Mouse (Mus musculus): ENCODE measurements at regions not wholly inside any gene's neighbourhood (a gene's known extent, or its start where the extent isn't known, plus 50 kb on each side); places are given as distances from the start of the nearest gene placed in this dataset.

- peak overlapping the region; percentile 60 for H3K27ac ChIP-seq (replicated peaks)
- no peaks in the 10 kb centered on the region for H3K36me3 ChIP-seq
- H3K4me3 ChIP-seq = no peak overlapping the region
- H3K4me1 ChIP-seq = peaks cover 35% of the 10 kb centered on the region
- no peaks in the 10 kb centered on the region for H3K27me3 ChIP-seq (ENCODE audit: low read depth, poor library complexity, severe bottlenecking)
- WGBS = 90% methylated on average over 4 of the region's 4 CpGs
- DNase-seq (ENCODE audit: low spot score) = no peak
- H3K9me3 ChIP-seq (replicated peaks) = no peaks in the 10 kb centered on the region; the same call in 1 of the 2 replicates
These were observed 160.8 kb downstream of the Rps24 start for GRCm38 (mm10) chr14:24647722-24648121.

- Histone ChIP-seq H3K27ac (replicated peaks) (peak overlapping the region; percentile 47), H3K4me1 (peaks cover 26% of the 10 kb centered on the region), H3K27me3 (ENCODE audit: low read depth, poor library complexity, severe bottlenecking) (no peaks in the 10 kb centered on the region; the same call in 1 of the 2 replicates), H3K9me3 (replicated peaks) (no peaks in the 10 kb centered on the region; the same call in 1 of the 2 replicates), H3K4me3 (no peak overlapping the region), H3K36me3 (no peaks in the 10 kb centered on the region)
- no peak for DNase-seq (ENCODE audit: low spot score)
- 87% methylated on average over 7 of the region's 7 CpGs for WGBS
These were observed 163.4 kb downstream of the Rps24 start for GRCm38 (mm10) chr14:24650195-24650901.

- H3K4me3 ChIP-seq = no peak overlapping the region
- peaks cover 28% of the 10 kb centered on the region for H3K4me1 ChIP-seq
- no peaks in the 10 kb centered on the region for H3K36me3 ChIP-seq
- WGBS = 69% methylated on average over 12 of the region's 12 CpGs
- H3K9me3 ChIP-seq (replicated peaks) = no peaks in the 10 kb centered on the region
- no peaks in the 10 kb centered on the region; the same call in 1 of the 2 replicates for H3K27me3 ChIP-seq (ENCODE audit: low read depth, poor library complexity, severe bottlenecking)
- peak overlapping the region; percentile 47 for H3K27ac ChIP-seq (replicated peaks)
- no peak for DNase-seq (ENCODE audit: low spot score)
These were observed 164.0 kb downstream of the Rps24 start for GRCm38 (mm10) chr14:24650902-24651270.

- DNase-seq (ENCODE audit: low spot score) = no peak
- no peak overlapping the region for H3K4me3 ChIP-seq
- H3K9me3 ChIP-seq (replicated peaks) = no peaks in the 10 kb centered on the region
- peaks cover 17% of the 10 kb centered on the region for H3K4me1 ChIP-seq
- 0 out of 2 replicates have a peak overlapping the region, but pooled peaks have one; percentile 6 for H3K27ac ChIP-seq (replicated peaks)
- H3K27me3 ChIP-seq (ENCODE audit: low read depth, poor library complexity, severe bottlenecking) = no peaks in the 10 kb centered on the region; the same call in 1 of the 2 replicates
- H3K36me3 ChIP-seq = no peaks in the 10 kb centered on the region
- WGBS = 81% methylated on average over 2 of the region's 2 CpGs
These were observed 165.7 kb downstream of the Rps24 start for GRCm38 (mm10) chr14:24652591-24652990.

- Histone ChIP-seq H3K36me3 (no peaks in the 10 kb centered on the region), H3K27ac (replicated peaks) (peak overlapping the region; percentile 57), H3K4me1 (peaks cover 11% of the 10 kb centered on the region), H3K27me3 (ENCODE audit: low read depth, poor library complexity, severe bottlenecking) (no peaks in the 10 kb centered on the region; the same call in 1 of the 2 replicates), H3K4me3 (no peak overlapping the region), H3K9me3 (replicated peaks) (no peaks in the 10 kb centered on the region)
- DNase-seq (ENCODE audit: low spot score) = no peak
- 70% methylated on average over 9 of the region's 9 CpGs for WGBS
These were observed 168.7 kb downstream of the Rps24 start for GRCm38 (mm10) chr14:24655580-24655979.

- no peak overlapping the region for H3K27ac ChIP-seq (replicated peaks)
- H3K36me3 ChIP-seq = no peaks in the 10 kb centered on the region
- 75% methylated on average over 2 of the region's 2 CpGs for WGBS
- H3K4me1 ChIP-seq = no peaks in the 10 kb centered on the region
- no peaks in the 10 kb centered on the region for H3K27me3 ChIP-seq (ENCODE audit: low read depth, poor library complexity, severe bottlenecking)
- no peak overlapping the region for H3K4me3 ChIP-seq
- H3K9me3 ChIP-seq (replicated peaks) = no peaks in the 10 kb centered on the region
- no peak for DNase-seq (ENCODE audit: low spot score)
These were observed 174.9 kb downstream of the Rps24 start for GRCm38 (mm10) chr14:24661797-24662196.

- DNase-seq (ENCODE audit: low spot score) = no peak
- Histone ChIP-seq H3K27me3 (ENCODE audit: low read depth, poor library complexity, severe bottlenecking) (no peaks in the 10 kb centered on the region), H3K9me3 (replicated peaks) (no peaks in the 10 kb centered on the region), H3K4me1 (no peaks in the 10 kb centered on the region), H3K4me3 (no peak overlapping the region), H3K27ac (replicated peaks) (no peak overlapping the region), H3K36me3 (no peaks in the 10 kb centered on the region)
- WGBS = 91% methylated on average over 4 of the region's 4 CpGs
These were observed 178.3 kb downstream of the Rps24 start for GRCm38 (mm10) chr14:24665210-24665609.

Data from midbrain, embryonic 10.5 days (tissue).